Mouse (Mus musculus) small intestine, adult 2 months (tissue): ENCODE data around the gene Creb1.

ENCODE experiments used
- CTCF ChIP-seq: fragments of 200-500 bp; IDR thresholded peaks from 2 replicates; pipeline ENCODE4 v1.5.1; 2012; ENCODE audit warnings: low read depth, mild to moderate bottlenecking, control low read depth, inconsistent platforms, low read length, moderate library complexity, mixed read lengths; ENCODE audit not compliant: insufficient replicate concordance, insufficient read length; ENCODE audit errors: extremely low read depth
- POLR2A ChIP-seq: fragments of 200-500 bp; IDR thresholded peaks from 2 replicates; pipeline ENCODE4 v1.6.1; 2012; ENCODE audit warnings: low read depth, mild to moderate bottlenecking, control low read depth, inconsistent platforms, low read length, moderate library complexity

DNA sequence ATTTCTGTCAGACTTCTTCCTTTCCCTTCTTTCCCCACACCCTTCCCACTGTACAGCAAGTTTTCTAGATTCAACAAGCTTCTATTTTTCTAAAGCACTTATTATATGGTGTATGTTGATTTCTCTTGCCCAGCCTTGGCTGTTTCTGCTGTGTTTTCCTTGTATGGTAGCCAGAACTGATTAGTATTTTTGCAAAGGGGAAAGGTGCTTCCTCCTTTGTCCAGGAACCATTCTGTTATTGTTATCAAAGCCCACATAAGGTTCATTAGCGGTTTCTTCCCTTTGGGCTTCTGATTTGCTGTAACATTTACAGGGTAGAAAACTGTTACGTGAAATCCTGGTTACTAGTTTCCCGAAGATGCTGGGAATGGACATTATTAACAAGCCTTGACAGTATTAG, 27.7 kb downstream of the Creb1 start:
- TF ChIP-seq POLR2A (no peak), CTCF (no peak)
